Mouse (Mus musculus): ENCODE measurements around the gene Knstrn.

DNA sequence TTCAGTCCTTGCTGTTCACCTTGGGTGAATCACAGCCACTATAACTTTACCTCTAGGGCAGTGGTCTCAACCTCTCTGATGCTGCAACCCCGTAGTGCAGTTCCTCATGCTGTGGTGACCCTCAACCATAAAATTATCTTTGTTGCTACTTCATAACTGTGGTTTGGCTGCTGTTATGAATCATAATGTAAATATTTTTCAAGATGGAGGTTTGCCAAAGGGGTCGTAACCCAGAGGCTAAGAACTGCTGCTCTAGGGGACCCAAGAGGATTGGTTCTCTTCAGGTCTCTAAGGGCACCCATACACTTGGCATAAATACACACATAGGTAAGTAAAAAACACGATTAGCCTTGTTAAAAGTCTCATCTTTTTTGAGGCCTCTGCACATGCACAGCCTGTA is 56.8 kb downstream of the Knstrn start:
- TF ChIP-seq ZC3H11A (IDR thresholded peaks at IDR 0.05; ENCODE audit: borderline replicate concordance, low read depth, low read length) = no peak
- TF ChIP-seq CHD2 (IDR thresholded peaks at IDR 0.05; ENCODE audit: low read depth, low read length) = no peak
- no peak for TF ChIP-seq MAFK (IDR thresholded peaks at IDR 0.05; ENCODE audit: insufficient read depth, low read depth, low read length)
- TF ChIP-seq HCFC1 (IDR thresholded peaks at IDR 0.05; ENCODE audit: borderline replicate concordance, insufficient read depth, low read length) = no peak
- no peak for TF ChIP-seq ZNF384 (IDR thresholded peaks at IDR 0.05; ENCODE audit: low read depth, low read length)

Data from ES-E14 (cell line).